Mouse (Mus musculus) liver, embryonic 15.5 days (tissue): ENCODE results near the gene 1700037C18Rik. TPM values are rescaled to one million over a fixed set of nuclear protein-coding genes. Genes with fewer than 3 reads are reported as not detected.

Experiments used
- ATAC-seq: fragments of 200-750 bp; cut with Nextera tagmentation; 2 replicates; pipeline ENCODE4 v1.8.0; 2017; ENCODE audit warnings: moderate number of reproducible peaks, mild to moderate bottlenecking, moderate library complexity; ENCODE audit not compliant: insufficient read depth
- H3K27ac ChIP-seq: fragments of 300-500 bp; sonication (generic); replicated peaks from 2 replicates; pipeline ENCODE4 v1.5.1; 2015; ENCODE audit warnings: mild to moderate bottlenecking, inconsistent platforms
- H3K27me3 ChIP-seq: fragments of 300-500 bp; sonication (generic); 2 replicates; pipeline ENCODE4 v1.6.1; 2015; ENCODE audit warnings: mild to moderate bottlenecking, inconsistent platforms
- H3K36me3 ChIP-seq: fragments of 300-500 bp; sonication (generic); replicated peaks from 2 replicates; pipeline ENCODE4 v1.6.1; 2015; ENCODE audit warnings: moderate library complexity, mild to moderate bottlenecking, inconsistent platforms
- H3K4me1 ChIP-seq: fragments of 300-500 bp; sonication (generic); replicated peaks from 2 replicates; pipeline ENCODE4 v1.6.1; 2015; ENCODE audit warnings: inconsistent platforms
- H3K4me2 ChIP-seq: fragments of 300-500 bp; sonication (generic); 2 replicates; pipeline ENCODE4 v1.6.1; 2015; ENCODE audit warnings: moderate library complexity, mild to moderate bottlenecking, inconsistent platforms
- H3K4me3 ChIP-seq: fragments of 300-500 bp; sonication (generic); replicated peaks from 2 replicates; pipeline ENCODE4 v1.5.1; 2015; ENCODE audit warnings: mild to moderate bottlenecking, inconsistent platforms
- H3K9ac ChIP-seq: fragments of 300-500 bp; sonication (generic); 2 replicates; pipeline ENCODE4 v1.6.1; 2015; ENCODE audit warnings: moderate library complexity, mild to moderate bottlenecking, inconsistent platforms
- H3K9me3 ChIP-seq: fragments of 300-500 bp; sonication (generic); replicated peaks from 2 replicates; pipeline ENCODE4 v1.6.1; 2016; ENCODE audit warnings: inconsistent platforms
- WGBS: fragments of 180-500 bp; shearing (Covaris S2); methylation state at CpG from one replicate; pipeline ENCODE4 v1.1.7; 2015; ENCODE audit warnings: mixed read lengths; ENCODE audit not compliant: insufficient replicate concordance; 5-methylcytosine and 5-hydroxymethylcytosine counted together
- polyA plus RNA-seq: library from polyadenylated mRNA; unstranded; fragments of >200 nt; fragmentation: Nextera tagmentation; extraction: Ambion mirVana; gene quantifications from 2 replicates; pipeline ENCODE4 v1.2.1, GENCODE M21; 2015

Gene 1700037C18Rik
- 2.0 and 2.7 TPM in 2 replicates for polyA plus RNA-seq

DNA sequence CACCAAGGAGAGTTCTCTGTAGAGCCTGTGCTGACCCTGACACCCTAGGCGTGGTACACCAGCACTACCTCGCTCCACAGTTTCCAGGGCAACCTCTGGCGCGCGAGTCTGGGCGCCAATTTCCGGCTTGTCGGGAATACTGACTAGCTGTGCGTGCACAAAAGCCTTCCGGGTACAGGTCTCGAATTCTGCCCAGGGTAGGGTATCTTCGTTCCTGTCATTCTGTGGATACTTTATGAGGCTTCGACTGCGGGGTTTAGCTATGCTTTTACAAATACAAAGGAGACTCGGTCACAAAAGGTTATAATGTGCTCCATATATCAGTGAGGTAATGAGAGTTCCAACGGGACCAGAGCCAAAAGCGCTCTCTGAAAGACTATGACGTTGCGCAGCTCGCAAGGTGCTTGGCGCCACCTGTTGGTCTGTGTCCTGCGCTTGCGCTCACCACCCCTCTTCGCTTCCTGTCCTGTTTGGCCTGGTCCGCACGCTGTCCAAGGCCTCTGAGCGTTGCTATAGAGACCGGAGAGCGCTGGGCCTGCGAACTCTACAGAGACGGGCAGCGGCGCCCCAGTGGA is at the start of gene 1700037C18Rik, which contains the start of gene Cluap1:
1700037C18Rik (minus strand) TSS at position 153 of the 575 bp plus-strand sequence.
Cluap1 (plus strand) TSS at position 265 of the 575 bp plus-strand sequence.
- WGBS = under 1% methylated on average over 33 of the region's 33 CpGs
- peak; percentile 97 for ATAC-seq
- Histone ChIP-seq H3K36me3 (peaks cover 43% of the 10 kb centered on the region), H3K9ac (peak within 1 kb of the TSS; percentile 79), H3K4me2 (peak within 1 kb of the TSS; percentile 95), H3K27ac (peak within 1 kb of the TSS; percentile 71), H3K4me1 (peaks cover 24% of the 10 kb centered on the region), H3K4me3 (peak within 1 kb of the TSS; percentile 73), H3K9me3 (no peaks in the 10 kb centered on the region), H3K27me3 (no peaks in the 10 kb centered on the region)

DNA sequence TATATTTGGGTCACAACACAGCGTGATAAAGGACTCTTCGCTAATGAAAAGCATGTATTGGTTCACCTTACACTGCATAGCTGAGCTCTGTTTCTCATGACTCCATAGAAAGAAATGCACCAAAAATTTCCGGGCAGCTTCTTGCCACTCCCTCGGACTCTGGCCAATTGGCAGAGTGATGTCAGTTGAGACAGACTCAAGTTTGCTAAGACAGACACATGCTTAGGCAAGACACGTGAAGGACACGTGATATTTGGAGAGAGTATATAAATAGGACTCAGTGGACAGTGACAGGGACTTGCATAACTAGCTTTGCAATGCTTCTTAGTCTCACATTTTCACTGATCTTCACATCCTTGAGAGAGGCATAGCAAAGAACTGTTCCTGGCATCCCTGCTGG is 47.9 kb upstream of the 1700037C18Rik start:
- Histone ChIP-seq H3K9me3 (no peaks in the 10 kb centered on the region), H3K4me1 (no peaks in the 10 kb centered on the region), H3K9ac (no peak overlapping the region), H3K4me3 (no peak overlapping the region), H3K4me2 (no peak overlapping the region), H3K27me3 (no peaks in the 10 kb centered on the region), H3K36me3 (no peaks in the 10 kb centered on the region), H3K27ac (no peak overlapping the region)
- WGBS = 64% methylated on average over 6 of the region's 6 CpGs
- ATAC-seq = no peak

DNA sequence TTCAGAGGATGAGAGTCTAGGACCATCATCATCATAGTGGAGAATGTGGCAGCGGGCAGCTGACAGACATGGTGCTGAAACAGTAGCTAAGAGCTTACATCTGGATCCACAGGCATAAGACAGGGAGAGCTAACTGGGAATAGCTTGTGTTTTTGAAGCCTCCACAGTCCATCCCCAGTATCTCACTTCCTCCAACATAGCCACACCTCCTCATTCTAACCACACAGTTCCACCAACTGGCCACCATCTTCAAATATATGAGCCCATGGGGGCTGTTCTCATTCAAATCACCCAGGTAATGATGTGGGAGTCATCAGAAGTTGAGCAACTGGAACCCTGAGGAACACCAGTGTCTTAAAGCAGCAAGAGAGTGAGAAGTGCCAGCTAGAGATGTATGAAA is 42.7 kb upstream of the 1700037C18Rik start:
- Histone ChIP-seq H3K36me3 (no peaks in the 10 kb centered on the region), H3K9me3 (no peaks in the 10 kb centered on the region), H3K9ac (no peak overlapping the region), H3K4me1 (no peaks in the 10 kb centered on the region), H3K27ac (no peak overlapping the region), H3K4me3 (no peak overlapping the region), H3K4me2 (no peak overlapping the region), H3K27me3 (no peaks in the 10 kb centered on the region)
- ATAC-seq = no peak
- WGBS = 51% methylated on average over 1 of the region's 1 CpGs

DNA sequence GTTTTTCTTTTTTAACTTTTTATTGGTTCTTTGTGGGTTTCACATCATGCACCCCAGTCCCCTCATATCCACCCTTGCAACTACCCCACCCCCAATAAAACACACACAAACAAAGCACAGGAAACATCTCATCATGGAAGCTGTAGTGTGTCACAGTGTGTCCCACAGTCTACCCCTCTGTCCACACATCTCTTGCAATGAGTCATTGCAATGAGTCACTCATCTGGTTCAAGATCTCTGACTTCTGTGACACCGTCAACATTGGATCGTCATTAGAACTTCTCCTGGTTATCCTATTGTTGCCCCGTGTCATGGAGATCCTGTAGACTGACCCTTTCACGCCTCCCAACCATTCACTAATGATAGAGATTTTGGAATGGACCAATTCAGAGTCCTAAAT is 26.2 kb upstream of the 1700037C18Rik start:
- Histone ChIP-seq H3K27me3 (no peaks in the 10 kb centered on the region), H3K4me3 (no peak overlapping the region), H3K4me1 (0 out of 2 replicates have a peak, but pooled peaks cover 4% of the 10 kb centered on the region), H3K9me3 (no peaks in the 10 kb centered on the region), H3K36me3 (peaks cover 30% of the 10 kb centered on the region), H3K27ac (no peak overlapping the region), H3K9ac (no peak overlapping the region), H3K4me2 (no peak overlapping the region)
- no peak for ATAC-seq
- WGBS = 73% methylated on average over 4 of the region's 4 CpGs

DNA sequence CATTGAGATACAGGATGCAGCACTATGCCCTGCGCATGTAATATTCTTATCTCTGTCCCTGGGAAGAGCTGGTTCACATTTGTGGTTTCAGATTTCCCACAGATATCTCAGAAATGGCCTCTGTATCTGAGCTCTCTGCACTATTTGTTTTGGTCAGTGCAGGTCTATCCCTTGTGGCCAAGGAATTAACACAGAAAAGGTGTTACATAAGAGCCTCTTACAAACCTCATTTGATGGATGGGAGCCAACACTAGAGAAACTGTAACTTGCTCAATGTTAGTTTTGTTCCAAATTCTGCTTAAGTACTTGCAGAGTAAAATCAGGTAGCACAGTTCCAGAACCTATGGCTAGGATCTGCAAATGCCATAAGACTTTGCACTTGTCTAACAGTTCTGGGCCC is 25.6 kb upstream of the 1700037C18Rik start:
- H3K4me2 ChIP-seq = no peak overlapping the region
- H3K27ac ChIP-seq = no peak overlapping the region
- 0 out of 2 replicates have a peak, but pooled peaks cover 4% of the 10 kb centered on the region for H3K4me1 ChIP-seq
- H3K9me3 ChIP-seq = no peaks in the 10 kb centered on the region
- no peak overlapping the region for H3K9ac ChIP-seq
- peaks cover 34% of the 10 kb centered on the region for H3K36me3 ChIP-seq
- H3K4me3 ChIP-seq = no peak overlapping the region
- no peak for ATAC-seq
- WGBS = 50% methylated on average over 1 of the region's 1 CpGs
- H3K27me3 ChIP-seq = no peaks in the 10 kb centered on the region

DNA sequence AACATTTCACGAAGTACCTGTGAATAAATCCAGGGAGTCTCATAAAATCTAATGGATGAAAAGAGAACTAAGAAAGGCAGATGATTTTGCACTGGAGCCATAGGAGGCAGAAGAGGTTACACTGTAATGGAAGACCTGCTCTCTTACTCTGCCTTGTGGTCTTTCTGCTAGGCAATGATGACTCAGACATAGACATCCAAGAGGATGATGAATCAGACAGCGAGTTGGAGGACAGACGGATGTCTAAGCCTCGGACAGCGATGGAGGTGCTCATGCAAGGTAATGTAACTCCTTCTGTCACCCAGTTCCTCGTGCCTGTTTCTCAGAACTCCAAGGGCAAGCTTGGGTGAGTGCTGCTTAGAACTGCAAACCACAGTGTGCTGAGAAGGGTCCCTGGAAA is 25.0 kb upstream of the 1700037C18Rik start:
- H3K36me3 ChIP-seq = peaks cover 32% of the 10 kb centered on the region
- 79% methylated on average over 6 of the region's 6 CpGs for WGBS

DNA sequence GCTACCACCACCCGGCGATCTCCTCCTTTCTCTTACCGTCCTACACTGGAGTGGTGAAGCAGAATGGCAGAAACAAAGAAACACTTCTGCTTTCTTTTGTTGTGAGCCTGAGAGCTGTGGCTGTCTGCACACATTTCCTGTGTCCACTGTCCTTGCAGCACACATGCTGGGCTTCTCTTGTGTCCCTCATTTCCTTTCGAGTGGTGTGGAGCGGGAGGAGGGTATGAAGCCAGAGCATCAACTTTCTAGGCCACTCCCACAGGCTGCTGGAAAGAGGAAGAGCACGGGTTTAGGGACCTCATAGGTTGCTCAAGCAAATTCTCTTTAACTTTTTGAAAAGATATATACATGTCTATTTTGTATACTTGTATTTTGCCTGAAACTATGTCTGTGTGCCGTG is 20.7 kb upstream of the 1700037C18Rik start:
- H3K27ac ChIP-seq = no peak overlapping the region
- H3K4me1 ChIP-seq = 0 out of 2 replicates have a peak, but pooled peaks cover 4% of the 10 kb centered on the region
- H3K27me3 ChIP-seq = no peaks in the 10 kb centered on the region
- no peaks in the 10 kb centered on the region for H3K9me3 ChIP-seq
- H3K36me3 ChIP-seq = peaks cover 36% of the 10 kb centered on the region
- H3K4me3 ChIP-seq = no peak overlapping the region
- no peak for ATAC-seq
- H3K4me2 ChIP-seq = no peak overlapping the region
- H3K9ac ChIP-seq = no peak overlapping the region
- WGBS = 53% methylated on average over 7 of the region's 7 CpGs

More for the DNA sequence above, 25.0 kb upstream of the 1700037C18Rik start:
- Histone ChIP-seq H3K27me3 (no peaks in the 10 kb centered on the region), H3K27ac (no peak overlapping the region), H3K4me2 (no peak overlapping the region), H3K9ac (no peak overlapping the region), H3K4me1 (0 out of 2 replicates have a peak, but pooled peaks cover 4% of the 10 kb centered on the region), H3K9me3 (no peaks in the 10 kb centered on the region), H3K4me3 (no peak overlapping the region)
- ATAC-seq = no peak

DNA sequence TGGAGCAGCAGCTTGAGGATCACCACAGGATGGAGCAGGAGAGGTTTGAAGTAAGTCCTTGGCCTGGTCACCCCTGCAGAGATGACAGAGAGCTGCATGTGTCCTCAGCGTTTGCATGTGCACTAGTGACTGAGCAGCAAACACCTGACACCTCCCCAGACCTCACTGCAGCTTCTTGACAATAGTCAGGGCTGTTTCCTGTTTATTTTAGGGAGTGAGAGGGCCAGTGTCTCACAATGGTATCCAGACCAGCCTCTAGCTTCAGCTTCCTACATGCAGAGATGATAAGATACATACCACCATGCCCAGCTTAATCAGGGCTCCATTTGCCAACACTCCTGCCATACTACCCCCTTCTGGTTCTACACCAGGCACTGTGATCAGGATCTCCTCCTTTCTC is 20.1 kb upstream of the 1700037C18Rik start:
- no peak for ATAC-seq
- 27% methylated on average over 1 of the region's 1 CpGs for WGBS
- H3K9ac ChIP-seq = no peak overlapping the region
- H3K27me3 ChIP-seq = no peaks in the 10 kb centered on the region
- no peaks in the 10 kb centered on the region for H3K9me3 ChIP-seq
- H3K4me2 ChIP-seq = no peak overlapping the region
- H3K27ac ChIP-seq = no peak overlapping the region
- no peaks in the 10 kb centered on the region for H3K4me1 ChIP-seq
- peaks cover 41% of the 10 kb centered on the region for H3K36me3 ChIP-seq
- H3K4me3 ChIP-seq = no peak overlapping the region

DNA sequence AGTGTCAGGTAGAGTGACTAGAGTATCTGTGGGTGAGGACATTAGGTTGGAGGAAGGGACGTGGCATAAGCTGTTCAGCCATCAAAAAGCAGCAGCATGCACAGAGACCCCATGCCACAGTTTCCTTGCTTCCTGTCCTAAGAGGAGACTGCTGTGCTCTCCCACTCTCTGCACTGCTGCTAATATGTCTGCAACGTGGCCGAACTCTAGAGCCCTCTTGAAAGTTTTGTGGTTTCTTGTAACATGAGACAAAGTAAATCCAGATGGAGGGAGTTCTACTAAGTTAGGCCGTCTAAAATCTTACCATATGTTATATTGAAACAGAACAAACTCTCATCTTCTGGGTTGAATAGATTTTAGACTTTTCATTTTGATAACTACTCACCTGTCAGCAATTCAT is 15.5 kb upstream of the 1700037C18Rik start:
- Histone ChIP-seq H3K4me3 (no peak overlapping the region), H3K9me3 (no peaks in the 10 kb centered on the region), H3K9ac (no peak overlapping the region), H3K36me3 (peaks cover 39% of the 10 kb centered on the region), H3K27me3 (no peaks in the 10 kb centered on the region), H3K4me1 (no peaks in the 10 kb centered on the region), H3K4me2 (no peak overlapping the region), H3K27ac (no peak overlapping the region)
- ATAC-seq = no peak
- 67% methylated on average over 4 of the region's 4 CpGs for WGBS

DNA sequence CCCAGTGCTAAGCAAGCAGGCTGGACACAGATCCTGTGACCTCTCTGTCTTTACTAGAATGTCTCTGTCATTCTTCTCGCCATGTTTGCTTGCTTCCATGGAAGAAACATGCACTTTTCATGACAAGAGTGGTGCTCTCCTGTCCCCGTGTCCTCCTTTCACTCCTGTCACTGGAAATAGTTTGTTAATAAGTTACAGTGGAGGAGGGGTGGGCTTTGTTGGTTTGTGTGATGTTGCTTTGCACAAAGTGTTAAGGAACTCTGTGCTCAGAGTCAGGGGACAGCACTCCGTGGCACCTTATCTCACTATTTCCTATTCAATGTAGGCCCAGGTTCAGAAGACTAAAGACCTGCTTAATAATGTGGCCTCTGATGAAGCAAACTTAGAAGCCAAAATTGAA is 15.0 kb upstream of the 1700037C18Rik start:
- 63% methylated on average over 3 of the region's 3 CpGs for WGBS
- peak; percentile 40 for ATAC-seq
- Histone ChIP-seq H3K9me3 (no peaks in the 10 kb centered on the region), H3K4me1 (no peaks in the 10 kb centered on the region), H3K27me3 (no peaks in the 10 kb centered on the region), H3K4me2 (no peak overlapping the region), H3K36me3 (peaks cover 39% of the 10 kb centered on the region), H3K4me3 (no peak overlapping the region), H3K9ac (no peak overlapping the region), H3K27ac (no peak overlapping the region)

DNA sequence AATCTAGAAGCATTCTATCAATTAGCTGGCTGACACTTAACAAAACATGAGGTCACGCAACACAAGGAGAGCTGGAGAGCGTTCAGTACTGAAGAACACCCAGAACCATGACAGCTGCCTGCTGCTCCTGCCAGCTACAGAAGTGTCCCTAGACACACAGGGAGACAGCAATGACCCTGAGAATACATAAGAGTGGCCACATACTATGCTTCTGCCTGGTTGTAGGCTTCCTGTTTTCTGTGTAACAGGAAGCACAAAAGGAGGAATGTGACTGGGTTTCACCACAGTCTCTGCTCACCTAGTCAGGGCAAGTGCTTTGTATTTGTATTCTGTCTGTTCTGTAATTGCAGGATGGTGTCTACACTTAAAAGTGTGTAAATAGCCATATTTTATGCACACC is 12.3 kb upstream of the 1700037C18Rik start:
- no peak overlapping the region for H3K9ac ChIP-seq
- H3K4me3 ChIP-seq = no peak overlapping the region
- H3K27ac ChIP-seq = no peak overlapping the region
- WGBS = 75% methylated on average over 2 of the region's 2 CpGs
- no peak overlapping the region for H3K4me2 ChIP-seq
- ATAC-seq = no peak
- H3K36me3 ChIP-seq = peaks cover 29% of the 10 kb centered on the region
- H3K9me3 ChIP-seq = no peaks in the 10 kb centered on the region
- H3K4me1 ChIP-seq = no peaks in the 10 kb centered on the region
- no peaks in the 10 kb centered on the region for H3K27me3 ChIP-seq

DNA sequence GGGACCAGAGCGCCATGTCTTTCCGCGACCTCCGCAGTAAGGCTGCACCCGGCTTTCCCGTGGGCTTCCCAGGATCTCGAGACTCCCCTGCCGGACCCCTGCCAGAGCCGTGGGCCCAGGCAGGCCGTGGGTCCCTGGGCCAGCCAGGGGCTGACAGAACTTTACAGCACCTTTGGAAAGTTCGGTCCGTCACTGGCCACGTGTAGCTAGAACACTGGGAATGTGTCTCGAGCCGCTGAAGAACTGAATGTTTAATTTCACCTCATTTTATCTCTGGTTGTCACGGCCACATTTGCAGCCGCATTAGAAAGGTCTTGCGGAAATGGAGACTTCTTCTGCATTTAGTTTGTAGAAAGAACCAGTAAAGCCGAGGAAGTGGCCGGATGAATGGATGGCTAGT is 629 bp upstream of the 1700037C18Rik start:
- Histone ChIP-seq H3K4me2 (peak overlapping the region; percentile 95), H3K9ac (peak overlapping the region; percentile 79), H3K27me3 (no peaks in the 10 kb centered on the region), H3K4me3 (peak overlapping the region; percentile 73), H3K9me3 (no peaks in the 10 kb centered on the region), H3K27ac (peak overlapping the region; percentile 71), H3K4me1 (peaks cover 24% of the 10 kb centered on the region), H3K36me3 (peaks cover 42% of the 10 kb centered on the region)
- WGBS = 1% methylated on average over 20 of the region's 20 CpGs
- ATAC-seq = no peak
